Mouse (Mus musculus) liver, adult 2 months (tissue): ENCODE results near the gene Prickle1.

Experiments used
- CTCF ChIP-seq: fragments of 200-500 bp; IDR thresholded peaks from 2 replicates; pipeline ENCODE4 v1.5.1; 2011; ENCODE audit warnings: low read depth, low read length, control low read depth
- POLR2A ChIP-seq: fragments of 200-500 bp; IDR thresholded peaks from 2 replicates; pipeline ENCODE4 v1.6.1; 2011; ENCODE audit warnings: low read length, control low read depth; ENCODE audit not compliant: insufficient read depth; ENCODE audit errors: extremely low read depth

GRCm38 (mm10) chr15:93521787-93522180 is 73.9 kb downstream of the Prickle1 start:
- TF ChIP-seq POLR2A (no peak), CTCF (no peak)
